Mouse (Mus musculus) kidney, postnatal 10 days (tissue): ENCODE data around the gene Mrvi1.
A peak's percentile ranks its signal among the peaks of the same experiment; 100 is the strongest.

Experiments used
- DNase-seq: peaks from one replicate; pipeline ENCODE4 v3.0.0; 2021; ENCODE audit warnings: mixed read lengths

Gene Mrvi1

DNA sequence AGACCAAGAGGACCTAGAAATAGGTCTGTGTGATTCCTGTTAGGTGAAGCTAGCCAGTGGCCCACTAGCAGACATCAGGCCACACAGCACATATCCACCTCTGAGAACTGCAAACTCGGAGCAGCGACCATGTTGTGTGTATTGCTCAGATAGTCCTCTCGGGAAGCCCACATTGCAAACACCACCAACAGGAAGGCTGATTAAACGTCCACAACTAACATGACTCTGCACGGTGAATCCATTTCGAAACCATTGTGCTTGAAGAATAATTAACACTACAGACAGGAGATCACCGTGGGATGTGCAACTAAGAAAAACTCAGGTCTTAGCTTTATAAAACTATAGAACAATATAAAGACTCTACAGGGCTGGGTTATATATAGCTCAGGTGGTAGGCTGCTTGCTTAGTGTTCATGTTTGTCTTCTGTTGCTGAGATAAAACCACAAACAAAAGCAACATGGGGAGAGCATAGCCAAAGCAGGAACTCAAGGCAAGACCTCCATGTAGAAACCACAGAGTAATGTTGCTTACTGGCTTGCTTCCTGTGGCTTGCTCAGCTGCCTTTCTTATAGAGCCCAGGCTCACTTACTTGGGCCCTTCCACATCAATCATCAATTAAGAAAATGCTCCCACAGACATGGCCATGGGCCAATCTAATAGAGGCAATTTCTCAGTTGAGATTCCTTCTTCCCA, 4.4 kb downstream of the Mrvi1 start:
- no peak for DNase-seq

GRCm38 (mm10) chr7:110973450-110973849, 8.8 kb downstream of the Mrvi1 start:
- DNase-seq, result no peak

DNA sequence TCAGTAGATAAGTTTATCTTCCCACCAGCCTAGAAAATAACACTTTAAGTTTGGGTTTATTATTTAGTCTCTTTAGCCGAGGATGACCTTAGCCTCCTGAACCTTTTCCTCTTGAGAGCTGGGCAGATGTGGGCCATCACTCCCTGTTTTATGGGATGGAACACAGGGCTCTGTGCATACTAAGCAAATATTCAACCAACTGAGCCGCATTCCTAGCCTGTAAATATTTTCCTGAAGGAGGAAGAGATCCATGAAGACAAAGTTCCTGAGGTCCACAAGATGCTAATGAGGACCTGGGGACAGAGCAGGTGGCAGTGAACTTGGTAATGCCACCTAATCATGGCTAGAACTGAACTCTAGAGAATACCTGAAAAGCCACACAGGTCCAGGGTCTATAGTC, 9.5 kb downstream of the Mrvi1 start:
- peak; percentile 48 for DNase-seq

GRCm38 (mm10) chr7:110967373-110967772, 14.9 kb downstream of the Mrvi1 start:
- DNase-seq, result no peak

- DNase-seq, result no peak
These were observed 15.4 kb downstream of the Mrvi1 start for GRCm38 (mm10) chr7:110966853-110967252.

DNA sequence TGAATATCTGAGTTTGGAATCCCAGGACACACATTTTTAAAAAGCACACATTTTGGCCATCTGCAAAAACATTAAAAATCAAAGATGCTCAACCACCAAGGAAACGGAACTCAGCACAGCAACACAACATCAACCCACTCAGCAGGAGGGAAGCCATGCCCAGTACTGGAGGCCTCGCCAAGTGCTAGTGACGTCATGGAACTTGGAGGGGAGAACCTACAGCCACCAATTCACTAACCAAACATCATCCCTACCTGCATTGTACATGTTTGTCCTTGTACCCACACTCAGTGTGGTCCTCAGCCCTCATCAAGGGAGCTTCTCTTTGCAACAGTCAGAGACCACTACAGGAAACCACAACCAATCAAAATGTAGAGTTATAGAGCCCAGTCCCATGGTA, 16.9 kb downstream of the Mrvi1 start:
- no peak for DNase-seq

DNA sequence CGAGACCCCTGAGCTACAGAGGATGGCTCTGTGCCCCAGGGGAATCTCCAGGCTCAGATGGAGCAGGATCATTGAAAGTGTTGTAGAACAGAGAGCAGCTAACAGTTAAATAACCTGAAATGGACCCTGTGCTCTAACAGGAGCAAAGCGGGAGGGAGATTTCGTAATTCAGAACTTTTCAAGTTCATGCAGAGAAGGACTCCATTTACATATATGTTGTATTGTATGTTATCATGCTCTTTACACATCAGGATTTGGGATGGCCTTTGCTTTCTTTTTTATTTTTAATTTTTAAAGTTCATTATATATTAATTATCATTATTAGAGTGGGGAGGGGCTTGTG, 18.6 kb downstream of the Mrvi1 start:
- no peak for DNase-seq

- no peak for DNase-seq
These were observed 19.2 kb downstream of the Mrvi1 start for GRCm38 (mm10) chr7:110962943-110963654.

DNA sequence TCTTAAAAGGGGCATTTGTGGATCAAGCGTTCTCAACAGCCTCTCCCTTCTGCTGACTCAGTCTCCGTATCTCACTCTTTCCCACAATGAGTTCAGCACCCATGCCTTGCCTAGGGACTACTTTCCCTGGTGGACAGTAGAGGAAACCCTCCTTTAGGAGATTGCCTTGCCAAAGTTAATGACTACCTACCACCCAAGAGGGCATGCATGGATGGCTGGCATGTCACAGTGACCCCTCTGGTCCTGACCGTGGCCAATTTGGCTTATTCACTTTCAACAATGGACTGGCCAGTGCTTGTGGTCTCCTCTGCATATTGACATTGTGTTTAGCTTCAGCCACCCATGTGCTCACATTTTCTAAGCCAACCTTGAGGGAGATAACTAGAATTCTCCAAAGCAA, 19.8 kb downstream of the Mrvi1 start:
- DNase-seq, result no peak

DNA sequence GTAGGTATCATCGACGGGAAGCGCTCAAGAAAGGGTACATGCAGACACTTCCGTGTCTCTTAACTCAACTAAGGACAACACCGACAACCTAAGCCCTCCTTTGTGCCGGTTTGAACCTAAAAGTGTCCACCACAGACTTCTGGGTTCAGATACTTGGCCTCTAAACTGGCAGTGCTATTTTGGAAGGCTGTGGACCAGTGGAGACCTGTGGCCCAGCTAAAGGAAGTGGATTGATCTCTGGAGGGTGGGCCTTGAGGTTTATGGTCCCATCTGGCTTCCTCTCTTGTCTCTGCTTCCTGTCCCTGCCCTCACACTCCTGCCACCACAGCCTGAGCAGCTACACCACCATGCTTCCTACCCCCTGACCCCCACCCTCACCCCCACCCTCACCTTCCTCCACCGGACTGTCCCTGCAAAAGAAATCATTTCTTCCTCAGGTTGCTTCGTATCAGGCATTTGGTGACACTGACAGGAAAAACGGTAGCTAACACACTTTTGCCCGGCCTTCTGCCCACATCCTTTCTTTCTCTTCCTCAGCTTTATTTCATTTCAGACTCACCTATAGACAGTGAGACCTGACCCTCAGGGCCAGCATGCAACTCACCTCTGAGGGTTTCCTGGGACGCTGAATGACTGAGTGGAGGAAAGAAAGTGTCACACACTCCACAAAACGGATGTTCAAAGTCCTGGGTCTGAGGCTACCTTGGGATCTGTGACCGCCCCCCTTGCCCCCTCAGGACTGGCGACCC, 25.7 kb downstream of the Mrvi1 start:
- DNase-seq, result no peak

DNA sequence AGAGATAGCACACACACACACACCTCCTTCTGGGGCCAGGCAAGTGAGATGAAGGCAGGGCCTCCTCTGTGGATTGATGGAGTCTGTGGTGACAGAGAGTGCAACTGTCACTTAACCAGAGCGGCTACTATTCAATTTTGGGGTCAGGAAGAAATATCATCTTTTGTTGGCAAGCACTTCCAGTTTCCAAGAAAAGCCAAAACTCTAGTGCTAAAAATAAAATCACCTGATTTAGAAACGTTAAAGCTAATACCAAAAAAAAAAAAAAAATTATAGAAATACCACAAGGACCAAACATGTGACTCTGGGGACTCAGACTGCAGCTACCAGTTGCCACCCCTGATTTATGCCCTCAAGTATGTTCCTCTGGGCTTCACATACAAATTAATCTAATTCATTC, 26.7 kb downstream of the Mrvi1 start:
- DNase-seq, result no peak

GRCm38 (mm10) chr7:110954072-110954858, 28.0 kb downstream of the Mrvi1 start:
- DNase-seq, result no peak

GRCm38 (mm10) chr7:110953210-110953609, 29.1 kb downstream of the Mrvi1 start:
- DNase-seq, result peak; percentile 69

DNA sequence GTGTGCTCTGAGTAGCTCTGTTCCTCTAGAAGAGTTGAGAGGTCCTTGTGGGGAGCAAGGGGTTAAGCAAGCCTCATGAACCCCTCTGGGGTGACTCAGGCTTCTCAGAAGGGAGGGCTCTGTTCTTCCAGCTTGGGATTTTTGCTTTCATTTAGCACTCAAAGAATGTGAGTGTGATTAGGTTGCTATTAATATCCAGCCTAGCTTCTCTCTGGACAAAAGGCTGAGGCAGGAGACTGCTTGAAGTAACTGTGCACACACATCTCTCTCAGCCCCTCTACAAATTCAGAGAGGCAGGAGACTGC, 31.7 kb downstream of the Mrvi1 start:
- no peak for DNase-seq

DNA sequence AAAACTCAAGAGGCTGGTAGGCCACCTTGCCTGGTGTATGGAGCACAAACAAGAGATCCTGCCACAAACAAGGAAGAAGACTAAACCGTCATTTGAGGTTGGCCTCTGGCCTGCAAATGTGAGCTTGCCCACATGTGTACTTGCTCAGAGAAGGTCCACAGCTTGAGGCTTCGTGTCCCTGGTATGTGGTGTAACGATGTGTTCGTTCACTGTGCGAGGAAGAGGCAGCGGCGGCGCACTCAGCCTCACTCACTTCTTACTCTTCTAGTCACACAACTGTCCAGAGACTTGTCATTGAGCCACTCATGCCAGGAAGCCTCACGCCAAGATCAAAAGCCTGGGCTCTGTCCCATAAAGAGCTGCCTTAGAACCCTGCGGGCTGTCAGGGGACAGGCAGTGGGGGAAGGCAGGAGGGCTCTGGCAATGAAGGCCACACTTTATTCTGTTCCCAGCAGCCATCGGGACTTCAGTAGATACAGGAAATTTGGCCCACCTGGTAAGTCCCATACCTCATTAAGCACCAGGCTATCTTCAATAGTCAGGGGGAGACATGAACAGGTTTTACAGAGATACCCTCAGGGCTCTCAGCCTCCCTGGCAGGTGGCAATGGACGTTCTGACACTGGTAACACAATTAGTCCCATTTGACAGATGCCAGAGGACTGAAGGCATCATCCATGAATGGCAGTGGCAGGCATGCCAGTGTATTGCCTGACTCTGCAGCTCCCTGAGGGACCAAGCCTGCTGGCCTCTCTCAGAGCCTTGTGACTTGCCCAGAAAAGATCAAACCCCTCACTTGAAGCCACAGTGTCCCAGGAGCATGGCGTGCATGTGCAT, 32.3 kb downstream of the Mrvi1 start:
- DNase-seq, result no peak

GRCm38 (mm10) chr7:110948579-110948978, 33.7 kb downstream of the Mrvi1 start:
- DNase-seq, result no peak

- DNase-seq, result no peak
These were observed 34.6 kb downstream of the Mrvi1 start for GRCm38 (mm10) chr7:110947616-110948015.

DNA sequence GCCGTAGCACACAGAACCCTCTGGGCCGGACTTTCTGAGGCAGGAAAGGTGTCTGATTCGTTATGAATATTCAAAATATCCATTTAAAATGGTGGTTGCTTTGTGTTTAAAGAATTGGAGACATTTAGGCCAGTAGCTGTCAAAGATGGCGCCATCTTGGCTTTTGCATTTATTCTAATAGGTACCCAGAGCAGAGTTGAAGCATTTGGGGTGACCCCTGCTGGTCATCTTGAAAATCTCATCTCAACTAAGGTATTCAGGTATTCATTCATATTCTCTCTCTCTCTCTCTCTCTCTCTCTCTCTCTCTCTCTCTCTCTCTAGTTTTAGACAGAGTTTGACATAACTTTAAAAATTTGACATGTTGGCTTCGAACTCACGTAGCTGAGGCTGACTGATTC, 35.5 kb downstream of the Mrvi1 start:
- DNase-seq, result no peak

GRCm38 (mm10) chr7:110944321-110944720, 37.9 kb downstream of the Mrvi1 start:
- DNase-seq, result no peak

DNA sequence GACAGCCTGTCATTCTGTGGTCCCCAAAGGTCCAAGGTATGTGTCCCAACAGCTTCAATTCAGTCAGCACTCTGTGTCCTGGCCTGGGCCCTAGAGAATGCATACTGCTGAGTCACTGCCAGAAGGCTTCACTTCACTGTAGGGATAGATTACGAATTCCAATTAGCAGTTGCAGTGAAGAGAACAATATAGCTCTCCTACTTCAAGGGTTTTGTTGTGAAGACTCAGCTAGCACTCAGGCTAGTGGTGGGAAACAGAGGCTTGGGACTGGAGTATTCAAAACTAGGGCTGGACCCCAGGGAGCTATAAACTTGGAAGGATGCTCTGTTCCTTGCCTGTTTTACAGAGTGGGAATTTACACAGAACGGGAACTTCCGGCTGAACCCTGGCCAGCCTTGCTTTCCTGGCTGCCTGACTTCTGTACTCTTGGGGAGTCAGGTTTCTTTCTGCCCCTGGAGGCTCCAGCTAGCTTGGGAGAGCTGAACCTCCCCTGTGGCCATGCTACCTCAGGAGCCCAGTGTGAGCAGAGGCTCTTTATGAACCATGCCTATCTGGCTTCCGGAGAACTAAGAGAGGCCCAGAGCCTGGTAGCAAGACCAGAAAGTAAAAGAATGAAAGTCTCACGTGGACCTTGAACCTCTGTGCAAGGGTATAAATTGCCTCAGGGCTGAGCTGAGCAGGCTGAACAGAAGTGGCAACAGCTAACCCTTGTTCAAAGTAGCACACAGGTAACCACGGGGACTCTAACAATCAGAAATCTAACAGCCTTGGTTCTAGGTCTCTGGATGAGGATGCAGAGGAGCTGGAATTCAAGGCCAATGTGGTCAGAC, 40.3 kb downstream of the Mrvi1 start:
- peak; percentile 69 for DNase-seq

GRCm38 (mm10) chr7:110941116-110941521, 41.1 kb downstream of the Mrvi1 start:
- no peak for DNase-seq
